In the genomic region with DNA sequence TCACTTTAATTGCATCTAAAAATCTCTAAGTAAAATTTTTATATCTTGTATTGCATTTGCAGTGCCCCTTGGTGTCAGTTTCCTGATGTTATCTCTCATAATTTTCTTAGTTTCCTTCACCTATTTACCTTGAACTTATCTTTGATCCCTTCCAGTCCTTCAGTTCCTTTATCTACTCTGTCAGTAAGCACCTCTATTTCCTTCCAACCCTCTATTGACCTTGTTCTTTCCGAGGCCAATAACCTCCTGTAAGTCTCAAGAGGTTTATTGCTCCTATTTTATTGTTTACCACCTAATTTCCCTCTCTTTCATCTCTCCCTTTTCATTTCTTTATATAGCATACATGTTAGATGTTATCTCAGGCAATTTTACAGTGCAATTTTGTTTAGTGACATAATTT, we compare ENCODE assay signal across 27 mouse cellular contexts.
DNase-seq lines count a peak whose midpoint lies in the region; ATAC-seq and TF ChIP-seq lines count a peak whose summit lies in the region.
"Had no signal": no experiment of that assay in that cellular context is flagged by ENCODE, and none has a peak within 500 bp of the region (broad histone marks: within the 10 kb centered on the region; RNA-seq: fewer than 3 reads in every experiment).

No protein-coding gene starts in this region.

- H3K4me1 ChIP-seq in intestine, embryonic 15.5 days (replicated peaks), result no peaks in the 10 kb centered on the region
- 0 out of 2 replicates have a peak, but pooled peaks cover under 1% of the 10 kb centered on the region for H3K4me1 ChIP-seq in intestine, postnatal 0 days (replicated peaks; ENCODE audit: control insufficient read depth, insufficient read depth, low read length)
- H3K4me1 ChIP-seq in heart, embryonic 10.5 days, result peaks cover 1% of the 10 kb centered on the region; the same call in 1 of the 2 replicates

- no peaks in the 10 kb centered on the region for H3K36me3 ChIP-seq in intestine, embryonic 15.5 days
- no peaks in the 10 kb centered on the region for H3K36me3 ChIP-seq in intestine, postnatal 0 days (ENCODE audit: control insufficient read depth, insufficient read depth)
- no peaks in the 10 kb centered on the region for H3K36me3 ChIP-seq in heart, embryonic 10.5 days
- H3K36me3 ChIP-seq: embryonic facial prominence, embryonic 15.5 days; forebrain, embryonic 10.5 days; forebrain, embryonic 12.5 days; G1E had no signal

- H3K9ac ChIP-seq in intestine, embryonic 15.5 days, result no peak overlapping the region
- H3K9ac ChIP-seq in intestine, postnatal 0 days (ENCODE audit: low read depth, low read length), result no peak overlapping the region
- H3K9ac ChIP-seq: embryonic facial prominence, embryonic 13.5 days; embryonic facial prominence, embryonic 15.5 days; forebrain, embryonic 12.5 days had no signal

- no peak overlapping the region for H3K4me3 ChIP-seq in intestine, embryonic 15.5 days (replicated peaks)
- no peak overlapping the region for H3K4me3 ChIP-seq in intestine, postnatal 0 days (ENCODE audit: low read depth, low read length)
- no peak overlapping the region for H3K4me3 ChIP-seq in heart, embryonic 10.5 days
- H3K4me3 ChIP-seq: embryonic facial prominence, embryonic 13.5 days; embryonic facial prominence, embryonic 15.5 days; erythroblast, embryonic 14.5 days; forebrain, embryonic 10.5 days; forebrain, embryonic 12.5 days had no signal

- H3K27ac ChIP-seq in intestine, embryonic 15.5 days, result no peak overlapping the region
- no peak overlapping the region for H3K27ac ChIP-seq in intestine, postnatal 0 days (ENCODE audit: low read depth, low read length)
- H3K27ac ChIP-seq in heart, embryonic 10.5 days, result no peak overlapping the region
- H3K27ac ChIP-seq: embryonic facial prominence, embryonic 13.5 days; embryonic facial prominence, embryonic 15.5 days; forebrain, embryonic 10.5 days; forebrain, embryonic 12.5 days had no signal

- 28% methylated on average over 1 of the region's 1 CpGs for WGBS in intestine, embryonic 15.5 days
- WGBS in intestine, postnatal 0 days, result 26% methylated on average over 1 of the region's 1 CpGs
- WGBS in heart, embryonic 10.5 days, result 34% methylated on average over 1 of the region's 1 CpGs

- peak; percentile 3 for DNase-seq in 416B (ENCODE audit: low read depth)
- no peak for DNase-seq in thymus, postnatal 14 days
- DNase-seq in heart, embryonic 10.5 days (ENCODE audit: low spot score), result no peak
- DNase-seq in liver, result no peak
- DNase-seq: adrenal gland, adult 8-10 months; adrenal gland, postnatal 14 days; adrenal gland, postnatal 36 days; B cell, adult 2 months; cerebellum, adult 11-12 months; cerebellum, adult 2 months; cerebellum, adult 9-10 months; cerebellum, postnatal 10 days; cerebellum, postnatal 25 days had no signal

- no peak for TF ChIP-seq CTCF in intestine, postnatal 0 days (IDR thresholded peaks at IDR 0.05; ENCODE audit: low read depth)

- H3K9me3 ChIP-seq in intestine, embryonic 15.5 days, result no peaks in the 10 kb centered on the region
- no peaks in the 10 kb centered on the region for H3K9me3 ChIP-seq in intestine, postnatal 0 days (ENCODE audit: control insufficient read depth)
- H3K9me3 ChIP-seq in heart, embryonic 10.5 days, result no peaks in the 10 kb centered on the region
- H3K9me3 ChIP-seq: embryonic facial prominence, embryonic 13.5 days; embryonic facial prominence, embryonic 15.5 days; forebrain, embryonic 10.5 days; forebrain, embryonic 12.5 days; G1E had no signal

- peak; percentile 81 for ATAC-seq in intestine, embryonic 15.5 days
- ATAC-seq in intestine, postnatal 0 days, result peak; percentile 59
- ATAC-seq: activated CD4-positive, CD25-positive, alpha-beta regulatory T cell, adult 4 months; CD4-positive, CD25-positive, alpha-beta regulatory T cell, adult 4 months; forebrain, embryonic 14.5 days; forebrain, embryonic 16.5 days; Patski had no signal

- no peak overlapping the region for H3K4me2 ChIP-seq in intestine, embryonic 15.5 days (replicated peaks)
- H3K4me2 ChIP-seq in intestine, postnatal 0 days (replicated peaks; ENCODE audit: low read depth), result no peak overlapping the region
- H3K4me2 ChIP-seq: embryonic facial prominence, embryonic 13.5 days; embryonic facial prominence, embryonic 15.5 days; forebrain, embryonic 12.5 days had no signal

- H3K27me3 ChIP-seq in intestine, embryonic 15.5 days (replicated peaks), result no peaks in the 10 kb centered on the region
- H3K27me3 ChIP-seq in intestine, postnatal 0 days (replicated peaks; ENCODE audit: control insufficient read depth, insufficient read depth, low read length), result no peaks in the 10 kb centered on the region
- no peaks in the 10 kb centered on the region for H3K27me3 ChIP-seq in heart, embryonic 10.5 days (ENCODE audit: insufficient read depth, poor library complexity, severe bottlenecking)
- H3K27me3 ChIP-seq: CH12.LX; embryonic facial prominence, embryonic 13.5 days; embryonic facial prominence, embryonic 15.5 days; forebrain, embryonic 12.5 days; Patski had no signal
